Mouse (Mus musculus): Measurements from ENCODE around the gene Plp1.
A peak's percentile ranks its signal among the peaks of the same experiment; 100 is the strongest.

Plp1 gene

DNA sequence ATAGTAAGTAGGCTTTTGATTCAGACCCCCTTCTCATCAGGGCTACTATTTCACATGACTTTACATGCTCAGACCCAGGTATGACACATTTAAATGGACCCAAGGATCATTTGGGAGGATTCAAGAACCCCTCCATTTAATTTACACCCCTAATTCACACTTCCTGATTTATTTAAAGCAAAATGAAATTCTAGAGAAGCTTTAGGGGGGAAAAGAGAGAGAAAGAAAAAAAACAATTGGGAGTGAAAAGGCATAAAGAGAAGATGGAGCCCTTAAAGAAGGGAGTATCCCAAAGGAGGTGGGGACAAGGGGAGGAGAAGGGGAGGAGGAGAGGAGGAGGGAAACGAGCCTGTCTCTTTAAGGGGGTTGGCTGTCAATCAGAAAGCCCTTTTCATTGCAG is at the start of gene Plp1:
Gene Plp1, plus strand, starts transcription at position 301 of the 400 bp plus-strand sequence.
- DNase-seq, result no peak

DNA sequence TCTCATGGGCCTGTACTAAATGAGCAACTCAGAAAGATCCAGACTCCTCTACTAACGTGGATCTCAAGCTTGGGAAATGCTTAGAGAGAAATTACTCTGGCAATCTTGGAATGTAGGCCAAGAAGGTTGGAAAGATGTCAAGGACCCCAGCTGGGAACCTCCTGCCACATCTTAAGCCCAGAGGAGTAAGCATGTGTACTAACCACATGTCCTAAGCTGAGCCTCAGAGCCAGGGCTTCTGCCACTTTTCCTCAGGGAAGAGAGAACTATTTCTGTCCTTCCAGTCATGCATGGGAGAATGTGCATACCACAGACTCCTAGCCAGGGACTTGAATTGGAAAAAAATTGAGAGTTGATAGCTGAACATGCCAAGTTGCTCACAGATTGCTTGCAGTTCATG is 49.4 kb upstream of the Plp1 start:
- DNase-seq, result no peak

DNA sequence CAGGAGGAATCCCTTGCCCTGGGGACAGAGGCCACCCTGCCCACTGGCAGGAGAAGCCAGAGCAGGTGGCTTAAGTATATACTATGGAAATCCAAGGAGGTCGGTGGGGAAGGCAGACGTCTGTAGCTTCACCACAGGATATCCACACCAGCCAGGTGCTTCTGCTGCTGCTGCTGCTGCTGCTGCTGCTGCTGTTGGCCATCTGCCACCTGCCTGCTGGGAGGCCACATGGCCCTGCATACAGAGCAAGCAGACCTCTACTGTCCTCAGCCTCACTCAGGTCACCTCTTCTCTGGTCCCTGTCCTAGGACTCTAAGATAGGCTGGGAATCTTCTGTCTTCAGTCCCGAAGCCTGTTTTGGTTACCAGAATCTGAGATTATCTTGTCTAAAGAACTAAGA is 44.4 kb upstream of the Plp1 start:
- DNase-seq, result no peak

DNA sequence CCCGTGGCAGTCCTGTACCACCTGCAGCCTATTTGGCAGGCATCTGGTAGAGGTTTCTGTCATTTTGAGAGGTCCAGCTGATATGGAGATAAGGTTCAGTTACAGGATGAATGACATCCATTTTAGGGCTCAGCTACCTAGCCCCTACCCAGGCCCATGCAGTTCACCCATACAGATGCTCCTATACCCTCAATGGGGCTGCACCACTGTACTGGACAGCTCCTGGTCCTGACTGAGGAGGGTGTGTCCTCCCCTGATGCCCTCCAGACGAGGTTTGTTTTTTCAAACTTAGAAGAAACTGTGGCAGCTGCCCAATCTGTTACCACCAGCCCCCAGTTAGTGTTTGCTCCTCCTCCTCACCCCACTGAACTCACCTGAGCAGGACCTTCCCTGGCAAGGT is 43.2 kb upstream of the Plp1 start:
- DNase-seq, result no peak

DNA sequence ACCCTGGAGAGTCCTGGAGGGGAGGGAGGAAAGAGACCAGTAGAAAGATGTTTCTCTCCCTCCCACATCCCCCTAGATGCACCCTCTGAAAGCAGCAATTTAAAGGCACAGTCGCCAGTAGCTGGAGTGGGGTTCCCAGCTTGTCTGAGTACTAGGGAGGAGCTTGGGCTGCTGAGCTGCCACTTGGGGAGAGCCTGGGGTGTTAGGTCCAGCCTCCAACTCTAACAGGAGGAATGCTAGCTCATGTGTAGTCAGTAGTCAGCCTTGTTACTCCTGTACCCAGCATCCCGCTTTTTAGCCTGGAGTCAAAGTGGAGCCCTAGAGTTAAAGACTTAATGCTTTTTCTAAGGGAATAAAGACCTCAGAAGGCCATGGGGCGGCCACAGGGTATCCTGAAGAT is 42.4 kb upstream of the Plp1 start, which contains the start of gene Glra4:
Gene Glra4, minus strand, starts transcription at position 101 of the 400 bp plus-strand sequence.
- no peak for DNase-seq

DNA sequence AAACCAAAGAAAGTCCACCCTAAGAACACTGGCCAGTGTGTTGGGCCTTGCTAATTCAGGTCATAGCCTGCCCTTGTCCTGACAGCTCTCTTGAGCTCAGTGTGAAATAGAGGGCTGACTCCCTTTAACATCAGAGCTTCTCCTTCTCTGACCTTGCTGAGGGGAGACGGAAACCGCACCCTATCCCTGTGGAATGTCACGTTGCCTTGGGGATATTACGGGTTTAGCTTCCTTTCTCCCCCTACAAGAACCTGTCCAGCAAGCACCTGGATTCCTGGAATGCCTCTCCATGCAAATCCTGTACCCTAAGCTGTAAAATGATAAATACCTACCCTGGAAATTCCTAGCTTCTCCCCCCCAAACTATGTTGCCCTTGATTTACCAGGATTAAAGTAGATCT is 33.0 kb upstream of the Plp1 start:
- no peak for DNase-seq

DNA sequence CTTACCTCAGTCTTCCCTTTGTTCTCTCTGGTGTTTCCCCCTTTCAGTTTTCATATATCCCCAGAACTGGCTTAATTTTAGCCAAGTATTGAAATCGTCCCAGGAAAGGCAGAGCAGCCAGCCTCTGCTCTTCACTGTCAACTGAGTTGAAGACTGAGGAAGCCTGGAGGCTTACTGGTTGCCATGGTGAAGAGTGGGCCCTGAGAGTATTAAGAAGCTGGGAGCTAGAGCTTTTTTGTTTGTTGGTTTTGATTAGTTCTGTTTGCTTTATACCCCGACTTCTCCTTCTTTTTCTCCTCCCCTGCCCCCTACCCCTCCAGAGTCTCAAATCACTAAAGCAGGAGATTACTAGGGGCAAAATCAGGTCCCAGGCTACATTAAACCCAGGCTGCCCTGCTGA is 25.2 kb upstream of the Plp1 start:
- no peak for DNase-seq

DNA sequence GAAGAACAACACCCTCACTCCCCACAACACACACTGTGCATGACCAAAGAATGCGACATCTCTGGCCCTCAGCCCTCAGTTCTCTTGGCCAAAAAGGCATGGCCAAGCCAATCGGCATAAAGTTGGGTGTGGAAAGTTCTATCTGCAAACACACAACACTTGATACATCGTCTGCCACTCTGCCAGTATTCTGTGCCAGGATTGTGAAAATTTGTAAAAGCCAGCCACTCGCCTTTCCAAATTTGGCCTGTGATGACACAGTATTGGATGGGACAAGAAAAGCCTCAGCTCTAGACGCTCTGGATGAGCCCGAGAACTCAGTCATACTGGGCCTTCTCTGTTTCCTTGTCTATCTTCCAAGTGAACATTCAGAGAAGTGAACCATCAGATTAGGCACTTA is 2.7 kb upstream of the Plp1 start:
- no peak for DNase-seq

DNA sequence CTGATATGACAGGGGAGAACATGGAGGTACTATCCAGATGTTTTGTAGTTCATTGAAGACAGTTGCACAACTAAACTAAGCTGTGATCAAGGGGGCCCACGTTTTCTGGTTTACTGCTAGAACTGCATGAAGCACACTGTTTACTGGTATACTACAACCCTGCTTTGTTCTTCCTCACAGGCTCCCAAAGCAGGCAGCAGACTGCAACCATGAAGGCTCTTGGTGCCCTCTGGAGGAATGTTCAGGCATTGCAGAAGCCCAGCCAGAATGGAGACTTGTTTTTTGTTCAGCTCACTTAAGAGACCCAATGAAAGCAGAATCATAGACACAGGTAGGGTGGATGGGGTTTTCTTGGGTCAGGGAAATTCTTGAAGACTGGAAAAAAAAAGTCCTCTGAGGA is 2.2 kb upstream of the Plp1 start:
- peak; percentile 80 for DNase-seq

DNA sequence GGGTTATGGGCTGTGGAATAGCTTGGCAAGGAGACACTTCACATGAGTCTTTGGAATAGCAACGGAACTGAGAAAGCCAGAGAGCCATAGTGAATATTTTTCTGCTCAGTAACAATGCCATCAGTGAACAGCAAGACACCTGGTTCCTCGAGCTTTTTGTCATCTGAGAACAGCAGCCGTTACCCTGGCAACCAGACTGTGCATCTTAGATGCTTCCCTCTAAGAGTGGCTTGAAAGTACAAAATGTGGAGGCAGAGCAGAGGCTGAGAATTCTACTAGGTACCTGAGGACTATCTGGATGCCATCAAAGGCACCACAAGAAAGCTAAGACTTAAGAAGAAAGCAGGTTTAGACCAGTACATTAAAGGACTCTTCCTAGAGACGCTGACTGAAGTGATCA is 2.5 kb downstream of the Plp1 start:
- no peak for DNase-seq

DNA sequence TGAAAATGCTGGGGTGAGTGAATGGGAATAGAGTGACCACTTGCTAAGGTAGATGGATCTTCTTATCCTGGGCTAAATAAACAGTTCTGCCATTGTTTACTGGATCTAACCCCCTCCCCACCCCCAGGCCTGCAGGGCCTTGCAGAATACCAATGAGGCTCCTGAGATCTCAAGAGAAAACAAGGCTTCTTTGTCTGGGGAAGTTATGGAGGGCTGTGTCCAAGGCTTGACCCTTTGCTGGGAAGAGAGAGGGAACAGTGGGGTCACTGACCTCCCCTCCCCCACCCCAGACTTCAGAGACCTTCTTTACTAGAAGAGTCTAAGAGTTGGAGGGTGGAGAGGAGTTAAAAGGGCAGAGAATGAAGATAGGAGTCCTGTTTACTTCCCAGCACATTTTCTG is 6.1 kb downstream of the Plp1 start:
- DNase-seq, result no peak

DNA sequence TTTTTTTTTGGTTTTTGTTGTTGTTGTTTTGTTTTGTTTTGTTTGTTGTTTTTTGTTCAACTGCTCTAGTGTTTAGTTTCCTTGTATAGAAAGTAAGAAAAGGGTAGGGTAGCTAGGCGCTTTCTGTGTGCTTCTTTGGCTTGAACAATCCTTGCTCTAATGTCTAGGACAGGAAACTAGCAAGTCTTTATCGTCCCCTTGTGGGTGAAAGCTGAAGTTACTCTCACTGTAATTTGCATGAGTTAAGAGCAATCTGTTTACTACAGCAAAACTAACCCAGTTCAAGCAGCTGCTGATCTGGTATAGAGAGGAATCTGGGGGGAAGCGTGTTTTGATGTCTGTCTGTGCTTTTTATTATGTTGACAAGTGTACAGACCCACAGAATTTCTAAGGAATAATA is 27.8 kb downstream of the Plp1 start:
- no peak for DNase-seq

DNA sequence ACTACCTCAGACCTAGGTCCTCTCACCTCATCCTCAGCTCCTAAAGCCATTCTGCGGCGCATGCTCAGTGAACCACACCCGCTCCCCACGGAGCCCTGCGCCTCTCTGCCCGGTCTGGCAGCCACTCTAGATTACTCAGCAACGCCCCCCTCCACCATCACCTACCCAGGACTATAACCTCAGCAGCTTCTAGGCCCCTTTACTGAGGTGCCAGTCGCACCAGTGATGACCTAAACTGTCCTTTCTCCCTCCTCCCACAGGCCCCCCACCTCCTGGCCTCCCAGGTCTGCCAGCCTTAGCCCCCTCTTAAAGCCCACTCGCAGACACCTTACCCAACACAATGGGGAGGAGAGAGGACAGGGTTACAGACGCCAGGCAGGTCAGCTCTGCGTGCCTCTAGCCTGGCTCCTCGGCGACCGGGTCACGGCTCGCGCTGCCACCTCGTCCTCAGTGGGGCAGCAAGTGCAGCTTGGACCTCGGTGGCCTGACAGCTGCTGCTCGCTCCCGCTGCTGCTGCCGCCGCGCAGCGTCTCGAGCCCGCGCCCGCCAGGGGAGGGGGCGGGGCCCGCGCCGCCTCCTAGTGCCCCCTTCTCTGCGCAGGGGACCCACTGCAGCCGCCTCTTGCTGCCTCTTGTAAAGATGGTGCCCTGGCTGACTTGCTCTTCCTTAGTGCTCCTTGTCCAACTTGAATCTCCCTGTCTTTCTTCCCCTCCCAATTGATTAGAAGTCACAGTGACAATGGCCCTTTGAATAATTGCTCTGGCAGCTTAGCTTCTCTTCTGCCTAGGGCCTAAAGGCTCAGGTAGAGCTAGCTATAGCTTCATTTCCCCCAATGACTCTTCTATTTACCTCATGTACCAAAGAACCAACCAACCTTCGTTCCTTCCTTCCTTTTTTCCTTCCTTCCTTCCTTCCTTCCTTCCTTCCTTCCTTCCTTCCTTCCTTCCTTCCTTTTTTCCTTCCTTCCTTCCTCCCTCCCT is 45.9 kb downstream of the Plp1 start, which contains the start of gene Rab9b:
Gene Rab9b, minus strand, starts transcription at position 695 of the 980 bp plus-strand sequence.
- DNase-seq, result peak; percentile 10
